Mouse (Mus musculus) kidney, adult 2 months (tissue): ENCODE measurements around the gene Cacybp. TPM values are rescaled to one million over a fixed set of nuclear protein-coding genes. Genes with fewer than 3 reads are reported as not detected.

ENCODE experiments used
- DNase-seq: peaks from one replicate; pipeline ENCODE4 v3.0.0; 2021
- H3K27ac ChIP-seq: fragments of 200-500 bp; 2 replicates; pipeline ENCODE4 v1.5.1; 2012; ENCODE audit warnings: low read depth, low read length, control low read depth, inconsistent platforms; ENCODE audit not compliant: insufficient read depth
- H3K27me3 ChIP-seq: fragments of 200-500 bp; replicated peaks from 2 replicates; pipeline ENCODE4 v1.6.1; 2012; ENCODE audit warnings: mild to moderate bottlenecking, moderate library complexity, low read length, inconsistent platforms; ENCODE audit not compliant: control insufficient read depth, insufficient read depth
- H3K36me3 ChIP-seq: fragments of 200-500 bp; 2 replicates; pipeline ENCODE4 v1.6.1; 2012; ENCODE audit warnings: mild to moderate bottlenecking, moderate library complexity, low read length, inconsistent platforms; ENCODE audit not compliant: control insufficient read depth, insufficient read depth
- H3K4me1 ChIP-seq: fragments of 200-500 bp; 2 replicates; pipeline ENCODE4 v1.6.1; 2011; ENCODE audit warnings: low read length; ENCODE audit not compliant: control insufficient read depth, insufficient read depth
- H3K4me3 ChIP-seq: fragments of 200-500 bp; 2 replicates; pipeline ENCODE4 v1.5.1; 2011; ENCODE audit warnings: mild to moderate bottlenecking, low read depth, low read length, control low read depth; ENCODE audit not compliant: insufficient read depth
- CTCF ChIP-seq: fragments of 200-500 bp; conservative IDR thresholded peaks from 2 replicates; pipeline ENCODE4 v1.5.1; 2011; ENCODE audit warnings: low read depth, mild to moderate bottlenecking, control low read depth, low read length, moderate library complexity, mixed read lengths; ENCODE audit not compliant: insufficient read depth, insufficient read length
- POLR2A ChIP-seq: fragments of 200-500 bp; IDR thresholded peaks from one replicate; pipeline ENCODE4 v1.6.1; 2011; ENCODE audit warnings: low read depth, low read length, control low read depth
- WGBS: fragments of 180-500 bp; shearing (Covaris S2); methylation state at CpG from one replicate; pipeline ENCODE4 v1.1.7; 2018; 5-methylcytosine and 5-hydroxymethylcytosine counted together
- polyA plus RNA-seq: library from polyadenylated mRNA; depleted of rRNA; stranded (reverse); fragments of >200 nt; gene quantifications from 2 replicates; pipeline ENCODE4 v1.2.3, GENCODE M21; 2012

Gene Cacybp
- polyA plus RNA-seq, 1 experiment: 8.1 TPM

DNA sequence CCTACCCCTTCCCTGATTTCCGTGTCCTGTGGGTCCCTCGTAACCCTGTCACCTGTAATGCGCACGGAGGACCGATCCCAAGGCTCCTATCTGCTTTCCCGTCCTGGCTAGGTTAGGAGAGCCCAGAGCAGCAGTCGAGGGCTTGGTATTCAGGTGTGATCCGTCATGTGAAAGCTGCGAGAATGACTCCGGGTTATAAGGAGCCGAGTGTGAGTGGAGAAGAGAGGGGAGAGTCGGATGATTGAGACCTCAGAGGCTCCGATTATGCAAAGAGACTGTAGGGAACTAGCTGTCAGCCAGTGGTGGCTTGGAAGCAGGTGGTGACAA lies 17.4 kb downstream of the Cacybp start:
- Histone ChIP-seq H3K36me3 (no peaks in the 10 kb centered on the region; the same call in 1 of the 2 replicates), H3K27ac (peak overlapping the region; percentile 70), H3K4me3 (peak overlapping the region; percentile 98), H3K4me1 (0 out of 2 replicates have a peak, but pooled peaks cover 3% of the 10 kb centered on the region), H3K27me3 (no peaks in the 10 kb centered on the region)
- TF ChIP-seq POLR2A (no peak), CTCF (no peak)
- no peak for DNase-seq
- WGBS: under 1% methylated on average over 13 of the region's 13 CpGs

DNA sequence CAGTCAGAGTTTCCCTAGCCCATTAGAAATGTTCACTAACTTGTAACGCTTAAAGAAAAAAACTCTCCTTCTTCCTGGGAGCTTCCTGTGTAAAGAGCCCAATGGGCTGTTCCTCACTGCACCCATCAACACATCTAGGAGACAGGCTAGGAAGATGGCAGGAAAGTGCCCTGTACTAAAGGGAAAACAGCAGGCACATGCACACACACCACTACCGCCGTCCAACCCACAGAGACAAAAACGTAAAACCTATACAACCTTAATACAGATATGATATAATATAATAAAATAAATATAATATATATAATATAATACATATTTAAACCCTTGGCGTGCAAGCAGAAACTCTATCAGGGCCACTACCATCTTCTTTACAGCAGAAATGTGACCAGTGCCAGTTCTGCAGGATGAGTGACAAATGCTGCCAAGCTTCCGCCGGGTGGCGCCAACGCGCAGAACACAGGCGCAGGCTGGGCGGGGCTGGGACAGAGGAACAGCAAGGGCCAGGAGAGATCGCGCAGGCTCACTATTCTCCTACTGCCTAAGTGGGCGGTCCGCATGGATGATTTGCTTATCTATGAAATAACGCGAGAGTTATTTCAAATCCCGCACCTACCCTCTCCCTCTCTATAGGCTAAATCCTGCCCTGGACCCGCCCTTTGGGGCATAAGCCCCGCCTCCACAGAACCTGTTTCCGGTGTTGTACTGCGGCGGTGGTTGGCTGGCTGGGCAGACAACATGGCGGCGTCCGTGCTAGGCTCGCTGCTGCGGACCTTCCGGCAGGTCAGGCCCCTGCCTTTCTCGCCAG lies 17.9 kb downstream of the Cacybp start, which contains the start of gene Mrps14:
Gene Mrps14, plus strand, starts transcription at position 687 of the 808 bp plus-strand sequence.
- Histone ChIP-seq H3K27ac (peak within 1 kb of the TSS; percentile 70), H3K36me3 (no peaks in the 10 kb centered on the region; the same call in 1 of the 2 replicates), H3K4me3 (peak within 1 kb of the TSS; percentile 98), H3K27me3 (no peaks in the 10 kb centered on the region), H3K4me1 (0 out of 2 replicates have a peak, but pooled peaks cover 3% of the 10 kb centered on the region)
- TF ChIP-seq CTCF (peak; percentile 83), POLR2A (no peak)
- whole genome bisulfite sequencing: 5% methylated on average over 31 of the region's 31 CpGs
- peak; percentile 99 for DNase-seq

DNA sequence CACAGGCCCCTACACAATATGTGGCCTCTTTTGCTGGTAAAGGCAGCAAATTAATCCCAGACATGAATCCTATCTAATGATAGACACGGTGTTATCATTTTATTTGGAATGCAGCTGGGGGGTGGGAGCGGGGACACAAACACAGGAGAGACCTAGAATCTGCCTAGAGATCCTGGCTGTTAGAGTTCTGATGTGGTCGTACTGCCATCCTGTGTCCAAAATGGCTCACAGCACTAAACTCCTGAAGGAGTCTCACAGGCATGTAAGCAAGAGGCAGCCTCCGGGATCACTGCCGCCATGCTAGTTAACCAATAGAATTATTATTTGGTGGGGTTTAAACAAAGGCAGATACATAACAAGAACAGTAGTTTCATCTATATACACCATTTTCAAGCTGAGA lies 28.2 kb downstream of the Cacybp start:
- WGBS: 11% methylated on average over 5 of the region's 5 CpGs
- DNase-seq: peak; percentile 37
- TF ChIP-seq POLR2A: no peak
- TF ChIP-seq CTCF: peak; percentile 63

DNA sequence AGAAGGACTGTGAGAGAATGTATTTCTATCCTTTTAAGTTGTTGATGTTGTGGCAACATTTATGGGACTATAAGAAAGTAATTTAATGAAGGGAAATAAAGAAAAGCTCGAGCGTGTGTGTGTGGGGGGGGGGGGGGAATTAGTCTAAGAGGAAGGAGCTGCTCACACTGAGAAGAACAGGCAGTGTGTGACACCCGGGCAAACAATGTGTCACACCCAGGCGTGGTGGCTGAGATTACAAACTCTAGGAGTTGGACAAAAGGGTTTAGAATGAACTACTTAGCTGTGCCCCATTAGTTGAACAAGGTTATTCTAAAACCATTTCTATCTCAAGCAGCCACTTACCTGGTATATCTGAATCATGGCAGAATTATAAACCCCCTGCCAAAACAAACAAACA lies 31.5 kb downstream of the Cacybp start:
- Histone ChIP-seq H3K27ac (no peak overlapping the region), H3K36me3 (no peaks in the 10 kb centered on the region), H3K4me1 (no peaks in the 10 kb centered on the region), H3K27me3 (no peaks in the 10 kb centered on the region), H3K4me3 (no peak overlapping the region)
- WGBS: 44% methylated on average over 4 of the region's 4 CpGs
- no peak for DNase-seq
- TF ChIP-seq CTCF (no peak), POLR2A (no peak)

More for the DNA sequence above, 28.2 kb downstream of the Cacybp start:
- H3K4me3 ChIP-seq: no peak overlapping the region
- no peaks in the 10 kb centered on the region for H3K4me1 ChIP-seq
- H3K27ac ChIP-seq: no peak overlapping the region
- no peaks in the 10 kb centered on the region for H3K27me3 ChIP-seq
- no peaks in the 10 kb centered on the region for H3K36me3 ChIP-seq

DNA sequence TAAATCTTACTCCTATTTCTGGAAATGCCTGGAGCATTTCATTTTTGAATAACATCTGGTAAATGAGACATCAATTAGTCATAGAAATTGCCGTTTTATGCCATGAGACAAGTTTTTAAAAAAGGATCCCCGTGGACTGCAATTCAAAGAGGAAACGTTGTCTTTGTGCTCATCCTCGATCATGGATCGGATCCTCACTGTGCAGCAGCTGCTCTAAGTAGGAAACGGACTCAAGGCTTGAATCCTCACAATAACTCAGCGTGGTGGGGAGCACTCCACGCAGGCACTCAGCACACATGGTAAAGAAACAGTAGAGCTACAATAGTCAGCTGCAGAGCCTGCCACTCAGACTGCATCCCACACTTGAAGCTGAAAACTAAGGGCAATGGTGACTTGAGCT lies 35.8 kb downstream of the Cacybp start:
- DNase-seq: no peak
- WGBS: 80% methylated on average over 8 of the region's 8 CpGs

DNA sequence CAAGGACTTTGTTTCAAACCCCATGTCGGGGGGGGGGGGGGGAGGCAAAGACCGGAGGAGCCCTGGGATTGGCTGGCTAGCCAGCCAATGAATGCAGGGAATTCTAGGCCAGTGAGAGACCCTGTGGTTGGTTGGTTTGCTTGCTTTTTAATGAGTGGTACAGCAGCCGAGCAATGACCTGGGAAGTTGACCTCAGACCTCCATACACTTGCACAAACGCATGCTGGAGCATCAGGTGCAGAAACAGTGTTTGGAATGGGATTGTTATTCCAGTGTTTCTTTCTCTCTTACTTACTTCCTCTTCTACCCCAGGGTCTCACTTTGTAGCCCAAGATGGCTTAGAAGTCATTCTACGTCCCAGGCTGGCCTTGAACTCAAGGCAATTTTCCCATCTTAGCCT lies 46.1 kb downstream of the Cacybp start:
- H3K4me3 ChIP-seq: no peak overlapping the region
- no peak for TF ChIP-seq POLR2A
- TF ChIP-seq CTCF: no peak
- no peak for DNase-seq
- no peaks in the 10 kb centered on the region for H3K36me3 ChIP-seq
- H3K27ac ChIP-seq: no peak overlapping the region
- H3K4me1 ChIP-seq: no peaks in the 10 kb centered on the region
- H3K27me3 ChIP-seq: no peaks in the 10 kb centered on the region
- WGBS: 60% methylated on average over 3 of the region's 5 CpGs

More for the DNA sequence above, 35.8 kb downstream of the Cacybp start:
- no peaks in the 10 kb centered on the region for H3K4me1 ChIP-seq
- H3K27ac ChIP-seq: no peak overlapping the region
- no peaks in the 10 kb centered on the region for H3K36me3 ChIP-seq
- no peaks in the 10 kb centered on the region for H3K27me3 ChIP-seq
- no peak overlapping the region for H3K4me3 ChIP-seq
- TF ChIP-seq CTCF: no peak
- no peak for TF ChIP-seq POLR2A

DNA sequence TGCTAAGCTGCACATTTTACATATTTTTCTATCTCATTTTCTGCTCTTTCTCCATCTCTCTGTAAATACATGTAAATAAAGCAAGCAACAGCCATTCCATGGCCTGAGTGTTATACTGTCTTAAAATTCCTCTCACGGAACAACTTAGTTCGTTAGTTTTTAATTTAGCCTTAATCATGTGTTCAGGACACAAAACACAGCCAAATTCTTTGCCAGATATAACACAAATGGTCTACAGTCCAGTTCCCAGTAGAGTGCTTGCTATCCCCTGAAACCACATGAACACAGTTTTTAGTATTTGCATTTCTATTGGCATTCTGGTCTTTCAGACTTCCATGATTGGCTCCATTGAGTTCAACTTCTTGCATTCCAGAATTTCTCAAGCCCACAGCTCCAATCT lies 54.5 kb downstream of the Cacybp start:
- Histone ChIP-seq H3K4me3 (no peak overlapping the region), H3K4me1 (no peaks in the 10 kb centered on the region), H3K27ac (no peak overlapping the region), H3K36me3 (no peaks in the 10 kb centered on the region), H3K27me3 (no peaks in the 10 kb centered on the region)
- no peak for TF ChIP-seq POLR2A
- TF ChIP-seq CTCF: no peak
- 89% methylated on average over 2 of the region's 2 CpGs for WGBS
- no peak for DNase-seq
